Mouse (Mus musculus) cerebellum, adult 8-10 months (tissue): ENCODE data around the gene Nectin2.

Experiments
- DNase-seq: peaks from one replicate; pipeline ENCODE4 v3.0.0; 2022

The Nectin2 gene

DNA sequence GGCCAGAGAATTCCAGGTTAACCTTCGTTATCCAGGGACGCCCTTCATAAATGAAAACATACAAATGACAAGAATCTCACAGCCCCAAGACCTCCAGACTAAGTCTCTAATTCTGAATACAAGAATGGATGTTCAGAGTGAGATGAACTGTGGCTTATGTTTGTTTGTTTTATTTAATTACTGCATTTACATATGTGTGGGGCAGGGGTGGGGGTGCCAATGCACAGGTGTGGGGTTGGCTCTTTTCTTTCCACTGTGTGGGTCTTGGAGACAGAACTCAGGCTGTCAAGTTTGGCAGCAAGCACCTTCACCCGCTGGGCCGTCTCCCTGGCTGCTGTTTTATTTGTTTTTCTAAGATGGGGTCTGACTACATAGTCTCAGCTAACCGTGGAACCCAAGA lies 7.8 kb downstream of the Nectin2 start:
- DNase-seq = no peak

DNA sequence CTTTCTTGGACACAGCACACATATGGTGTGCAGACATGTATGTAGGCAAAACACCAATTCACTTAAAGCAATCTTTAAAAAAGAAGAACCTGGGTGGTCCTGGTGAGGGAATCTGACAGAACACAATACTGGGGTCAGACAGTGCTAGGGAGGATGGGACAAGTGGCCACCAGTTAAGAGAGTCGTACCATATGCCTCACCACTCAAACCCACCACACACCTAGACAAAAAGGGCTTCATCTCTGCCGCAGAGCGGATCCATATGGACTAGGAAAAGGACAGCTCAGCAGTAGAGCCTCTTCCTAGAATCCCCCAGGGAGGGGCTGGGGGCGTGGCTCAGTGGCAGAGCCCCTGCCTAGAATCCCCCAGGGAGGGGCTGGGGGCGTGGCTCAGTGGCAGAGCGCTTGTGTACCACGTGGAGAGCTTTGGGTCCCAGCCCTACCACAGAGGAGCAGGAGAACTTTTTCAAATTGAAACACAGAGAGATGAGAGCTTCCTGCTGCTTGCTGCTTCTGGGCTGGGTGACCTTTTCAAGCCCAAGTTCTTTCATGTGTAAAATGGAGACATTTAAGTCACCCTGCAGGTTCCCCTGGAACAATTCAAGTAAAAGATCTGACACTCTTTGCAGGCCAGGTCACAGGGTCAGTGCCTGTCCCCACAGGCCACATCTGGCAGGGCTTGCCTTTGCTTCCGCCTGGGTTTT lies 8.8 kb downstream of the Nectin2 start:
- no peak for DNase-seq

DNA sequence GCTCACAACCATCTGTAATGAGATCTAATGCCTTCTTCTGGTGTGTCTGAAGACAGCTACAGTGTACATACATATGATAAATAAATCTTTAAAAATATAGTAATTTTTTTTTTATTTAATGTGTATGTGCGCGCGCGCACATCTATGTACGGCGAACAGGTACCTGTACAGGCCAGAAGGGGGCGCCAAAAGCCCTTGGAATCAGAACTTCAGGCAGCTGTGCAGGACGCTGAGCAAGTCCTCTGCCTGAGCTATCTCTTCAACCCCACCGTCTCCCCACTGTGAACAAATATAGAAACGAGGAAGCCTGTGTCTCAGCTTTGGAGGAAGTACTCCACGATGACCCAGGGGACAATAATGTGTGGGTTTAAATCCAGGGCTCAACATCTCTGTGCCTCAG lies 10.0 kb downstream of the Nectin2 start:
- no peak for DNase-seq

DNA sequence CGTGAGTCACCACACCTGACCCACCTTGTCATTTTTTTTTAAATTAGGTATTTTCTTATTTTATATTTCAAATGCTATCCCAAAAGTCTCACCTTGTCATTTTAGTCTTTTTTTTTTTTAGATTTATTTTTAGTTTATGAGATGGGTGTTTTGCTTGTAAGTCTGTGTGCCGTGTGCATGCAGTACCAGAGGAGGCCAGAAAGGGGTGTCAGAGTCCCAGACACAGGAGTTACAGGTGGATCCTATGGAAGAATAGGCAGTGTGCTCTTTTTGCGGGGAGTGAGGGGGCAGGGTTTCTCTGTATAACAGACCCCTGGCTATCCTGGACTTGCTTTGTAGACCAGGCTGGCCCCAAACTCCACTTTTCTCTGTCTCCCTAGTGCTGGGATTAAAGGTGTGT lies 11.5 kb downstream of the Nectin2 start:
- no peak for DNase-seq

DNA sequence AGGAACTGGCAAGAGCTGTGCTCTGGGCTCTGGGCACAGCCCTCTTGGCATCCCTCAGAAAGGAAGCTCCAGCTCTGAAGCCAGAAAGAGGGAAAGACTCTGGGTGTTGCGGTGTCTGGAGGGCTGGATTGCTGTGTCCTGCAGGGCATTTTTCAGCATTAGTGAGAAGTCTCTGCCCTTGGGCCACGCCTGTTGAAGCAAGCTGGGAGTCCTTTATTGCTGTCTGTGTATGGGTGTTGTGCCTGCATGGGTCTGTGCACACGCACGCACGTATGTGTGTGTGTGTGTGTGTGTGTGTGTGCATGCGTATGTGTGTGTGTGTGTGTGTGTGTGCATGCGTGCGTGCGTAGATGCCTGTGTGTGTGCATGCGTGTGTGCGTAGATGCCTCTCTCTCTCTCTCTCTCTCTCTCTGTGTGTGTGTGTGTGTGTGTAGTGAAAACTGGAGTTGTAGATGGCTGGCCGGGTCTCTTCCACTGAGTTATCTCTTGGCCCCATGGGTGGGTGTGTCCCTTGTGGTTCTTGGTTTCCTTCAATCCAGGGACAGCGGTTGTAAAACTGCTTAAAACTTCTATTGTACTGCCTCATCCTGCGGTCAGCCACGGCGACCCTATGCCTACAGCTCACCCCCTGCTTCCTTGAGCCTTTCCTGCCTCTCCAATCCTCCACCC lies 13.8 kb downstream of the Nectin2 start:
- DNase-seq = no peak

DNA sequence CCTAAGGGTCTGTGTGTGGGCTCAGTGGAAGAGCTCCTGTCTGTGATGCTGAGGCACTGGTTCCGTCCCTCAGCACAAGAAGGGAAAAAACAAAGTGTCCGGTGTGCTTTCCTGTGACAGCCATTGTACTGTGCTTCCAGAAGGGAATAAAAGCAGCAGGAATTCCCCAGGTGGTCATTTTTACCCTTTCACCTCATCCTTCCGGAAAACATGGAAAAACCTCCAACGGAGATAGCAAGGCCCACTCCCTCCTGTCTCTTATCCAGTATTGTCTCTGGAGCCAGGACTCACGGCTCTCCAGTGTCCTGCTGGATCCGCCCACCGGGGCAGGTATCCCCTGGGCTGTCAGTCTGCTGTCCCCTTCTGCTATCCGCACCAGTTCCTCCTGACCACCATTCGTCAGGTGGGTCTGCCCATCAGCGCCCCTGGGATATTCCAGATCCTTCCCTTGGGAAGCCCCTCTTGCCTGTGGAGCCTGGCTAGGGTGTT lies 16.1 kb downstream of the Nectin2 start:
- no peak for DNase-seq

DNA sequence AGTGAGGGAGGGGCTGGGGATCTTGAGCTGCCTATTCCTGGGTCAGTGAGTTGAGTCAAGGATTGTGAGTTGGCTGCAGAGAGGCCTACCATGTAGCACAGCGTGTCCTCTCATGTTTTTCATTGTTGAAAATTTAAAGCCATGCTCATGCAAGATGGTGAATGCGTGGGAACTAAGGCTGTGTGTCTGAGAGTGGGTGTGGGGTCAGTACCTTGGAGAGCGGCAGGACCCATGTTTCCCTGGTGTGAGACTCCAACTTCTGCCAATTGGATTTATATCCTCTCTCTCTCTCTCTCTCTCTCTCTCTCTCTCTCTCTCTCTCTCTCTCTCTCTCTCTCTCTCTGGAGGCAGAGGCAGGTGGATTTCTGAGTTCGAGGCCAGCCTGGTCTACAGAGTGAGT lies 23.7 kb downstream of the Nectin2 start:
- no peak for DNase-seq

DNA sequence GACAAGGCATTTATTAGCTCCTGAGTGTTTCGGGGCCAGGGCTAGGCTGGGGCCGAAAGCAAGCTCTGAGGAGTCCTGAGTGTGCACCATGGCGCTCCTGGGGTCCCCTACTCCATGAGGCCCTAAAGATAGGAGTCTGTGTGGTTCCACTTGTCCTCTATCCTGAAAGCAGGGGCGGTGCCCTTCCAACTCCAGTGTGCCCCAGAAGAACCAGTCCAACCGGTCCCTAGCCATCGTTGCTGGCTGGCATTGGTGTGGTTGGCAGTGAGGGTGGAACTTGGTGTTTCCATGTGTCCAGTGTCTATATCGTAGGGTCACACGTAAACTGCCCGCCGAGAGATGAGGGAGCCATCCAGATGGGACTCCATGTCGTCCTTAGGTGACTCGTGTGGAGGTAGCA lies 26.1 kb downstream of the Nectin2 start:
- DNase-seq = no peak

DNA sequence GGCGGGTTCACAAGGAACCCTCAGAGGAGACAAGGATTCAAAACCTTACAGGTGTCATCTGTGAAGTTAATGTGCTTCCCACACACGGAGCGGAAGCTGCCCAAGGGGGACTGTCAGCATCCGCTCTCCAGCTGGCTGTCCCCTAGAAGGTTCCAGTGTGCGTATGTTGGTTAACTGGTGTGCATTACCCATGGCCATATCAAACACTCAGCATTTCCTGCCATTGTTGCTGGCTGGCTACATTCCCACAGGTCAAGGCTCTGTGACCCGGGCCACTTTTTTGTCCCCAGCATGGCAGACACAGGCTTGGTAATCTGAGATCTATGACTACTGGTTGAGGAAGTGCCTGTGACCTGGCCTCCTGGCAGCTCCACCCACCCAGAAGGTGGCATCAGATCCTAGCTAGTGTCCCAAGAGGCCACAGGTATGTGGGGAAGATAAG lies 27.5 kb downstream of the Nectin2 start:
- DNase-seq = no peak

DNA sequence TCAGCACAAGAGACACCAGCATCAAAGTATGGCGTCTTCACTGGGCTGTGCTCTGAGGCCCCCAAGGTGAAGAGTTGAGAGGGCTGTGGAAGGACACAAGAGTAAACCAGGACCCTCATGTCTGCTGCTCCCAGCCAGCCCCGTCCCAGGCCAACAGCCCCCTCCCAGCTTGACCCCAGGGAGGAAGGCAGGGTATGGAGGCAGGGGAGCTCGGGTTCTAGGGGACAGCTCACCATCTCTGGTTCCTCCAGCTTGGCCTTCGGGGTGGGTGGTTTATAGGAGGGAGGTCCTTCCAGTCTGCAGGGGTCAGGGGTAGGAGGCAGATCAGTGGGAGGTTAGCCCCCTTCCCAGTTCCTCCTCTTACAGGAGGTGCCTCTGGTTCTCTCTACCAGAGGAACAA lies 31.1 kb downstream of the Nectin2 start:
- DNase-seq = no peak

DNA sequence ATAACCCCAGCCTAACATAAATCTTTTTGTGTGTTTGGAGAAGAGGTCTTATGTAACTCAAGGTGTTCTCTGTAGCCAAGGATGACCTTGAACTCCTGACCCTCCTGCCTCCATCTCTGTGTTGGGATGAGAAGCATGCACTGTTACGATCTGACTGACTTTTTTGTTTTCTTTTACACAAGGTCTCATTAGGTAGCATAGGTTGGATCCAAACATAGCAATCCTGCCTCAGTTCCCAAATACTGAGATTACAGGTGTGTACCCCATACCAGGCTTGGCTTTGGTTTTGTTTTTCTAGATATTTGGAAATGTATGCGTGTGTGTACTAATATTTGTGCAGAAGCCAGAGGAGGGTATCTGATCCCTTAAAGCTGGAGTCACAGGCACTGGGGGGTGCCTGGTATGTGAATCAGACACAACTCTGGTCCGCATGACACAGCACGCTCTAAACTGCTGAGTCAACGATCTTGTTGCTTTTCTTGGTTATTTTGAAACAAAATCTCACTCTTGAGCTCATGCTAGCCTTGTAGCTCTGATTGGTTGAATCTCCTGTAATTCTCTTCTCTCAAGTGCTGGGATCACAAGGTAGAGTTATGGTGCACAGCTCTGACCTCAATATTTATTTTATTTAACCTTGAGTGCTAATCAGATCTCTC lies 31.9 kb downstream of the Nectin2 start:
- no peak for DNase-seq

DNA sequence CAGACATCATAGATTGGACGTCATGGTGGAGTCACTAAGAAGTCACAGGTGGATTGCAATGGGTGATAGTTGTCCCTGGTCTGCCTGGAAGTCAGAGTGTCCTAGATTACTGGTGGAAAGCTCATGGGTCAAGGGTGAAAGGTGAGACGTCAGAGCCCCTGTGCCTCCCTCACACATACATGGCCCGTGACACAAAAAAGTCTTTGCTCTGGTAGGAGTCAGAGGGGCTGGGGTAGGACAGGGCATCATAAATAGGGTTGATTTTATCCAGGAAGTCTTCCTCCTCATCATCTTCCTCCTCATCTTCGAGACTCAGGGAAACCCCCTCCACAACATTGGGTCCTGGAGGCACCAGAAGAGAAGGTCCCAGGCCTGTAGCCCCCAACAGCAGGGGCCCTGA lies 32.9 kb downstream of the Nectin2 start:
- DNase-seq = no peak

DNA sequence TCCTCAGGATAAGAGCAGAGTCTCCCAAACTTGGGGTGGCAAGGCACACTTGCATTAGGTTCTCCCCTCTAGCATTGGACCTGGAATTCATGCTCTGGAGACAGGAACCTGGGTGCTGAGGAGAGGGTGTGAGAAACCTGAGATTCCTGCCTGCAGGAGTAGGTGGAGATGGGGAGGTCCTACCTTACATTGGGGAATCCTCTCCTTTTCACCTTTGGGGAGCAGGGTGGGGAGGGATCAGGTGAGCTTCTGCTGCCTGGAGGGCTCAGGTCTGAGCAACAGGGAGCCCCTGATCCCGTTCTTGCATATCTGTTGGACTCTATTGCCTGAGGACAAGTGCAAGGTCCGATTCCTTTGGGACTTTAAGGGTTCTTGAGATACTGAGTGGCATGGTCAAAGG lies 33.5 kb downstream of the Nectin2 start:
- no peak for DNase-seq

DNA sequence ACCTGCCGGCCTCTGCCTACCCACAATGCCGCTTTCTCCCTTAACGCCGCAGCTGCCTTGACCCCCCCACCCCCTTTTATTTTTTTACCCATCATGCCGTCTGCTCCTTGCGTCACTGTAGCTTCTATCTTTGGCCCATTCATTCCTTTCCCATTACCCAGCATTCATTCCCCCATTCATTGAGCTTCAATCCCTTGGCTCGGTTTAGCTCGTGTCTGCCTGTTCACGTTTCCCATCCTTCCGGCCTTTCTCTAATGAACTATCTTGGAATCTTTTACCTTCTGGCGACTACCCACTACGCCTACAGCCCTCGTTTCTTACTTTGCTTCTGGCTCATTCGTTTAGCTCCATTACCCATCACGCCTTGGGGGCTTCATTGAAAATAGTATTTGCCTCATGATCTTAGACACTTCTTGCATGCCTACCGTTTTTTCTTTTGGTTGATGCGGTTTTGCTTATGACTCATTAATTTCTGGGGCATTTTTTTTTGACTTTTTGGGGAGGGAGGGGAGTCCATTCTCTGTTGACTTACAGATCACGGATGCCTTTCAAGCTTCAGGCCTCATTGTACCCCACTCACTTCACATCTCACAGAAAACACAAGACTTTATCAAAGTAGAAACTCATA lies 34.1 kb downstream of the Nectin2 start:
- DNase-seq = no peak

DNA sequence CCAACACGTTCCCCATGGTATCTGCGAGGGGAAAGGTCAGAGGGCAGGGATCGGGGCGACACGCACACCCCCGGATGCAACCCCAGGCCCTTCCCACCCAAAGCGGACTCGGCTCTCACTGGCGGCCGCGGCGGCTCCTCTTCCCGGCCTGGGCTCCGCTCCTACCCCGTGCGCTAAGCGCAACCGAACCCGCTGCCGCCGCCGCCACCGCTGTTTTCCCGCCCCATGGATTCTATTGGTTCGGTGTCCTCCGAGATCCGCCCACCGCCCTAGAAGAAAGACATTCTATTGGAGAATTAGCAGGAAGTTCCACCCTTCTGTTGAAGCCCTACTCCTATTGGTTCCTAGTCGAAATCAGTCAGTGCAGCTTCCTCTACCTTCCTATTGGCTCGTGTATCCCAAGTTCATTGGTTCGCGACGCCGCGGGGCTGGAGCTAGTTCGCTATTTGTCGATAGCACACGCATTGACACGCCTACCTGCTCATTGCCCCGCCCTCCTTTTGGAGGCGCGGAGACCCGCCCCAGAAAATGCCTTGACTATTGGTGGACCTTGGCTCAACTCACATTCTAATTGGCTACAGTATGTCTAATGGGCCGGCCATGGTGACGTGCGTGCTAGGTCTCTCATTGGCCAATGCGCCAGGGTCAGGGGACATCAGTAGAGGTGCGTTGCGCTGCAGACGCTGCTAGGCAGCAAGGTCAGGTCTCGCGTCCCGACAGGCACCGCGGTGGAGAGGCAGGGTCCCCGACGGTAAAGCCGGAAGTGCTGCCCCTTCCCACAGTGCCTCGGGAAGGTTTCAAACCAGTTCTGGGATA lies 34.8 kb downstream of the Nectin2 start, which contains the start of gene Tomm40:
Gene Tomm40 (minus strand): TSS at position 200 of the 816 bp plus-strand sequence.
- peak; percentile 99 for DNase-seq

DNA sequence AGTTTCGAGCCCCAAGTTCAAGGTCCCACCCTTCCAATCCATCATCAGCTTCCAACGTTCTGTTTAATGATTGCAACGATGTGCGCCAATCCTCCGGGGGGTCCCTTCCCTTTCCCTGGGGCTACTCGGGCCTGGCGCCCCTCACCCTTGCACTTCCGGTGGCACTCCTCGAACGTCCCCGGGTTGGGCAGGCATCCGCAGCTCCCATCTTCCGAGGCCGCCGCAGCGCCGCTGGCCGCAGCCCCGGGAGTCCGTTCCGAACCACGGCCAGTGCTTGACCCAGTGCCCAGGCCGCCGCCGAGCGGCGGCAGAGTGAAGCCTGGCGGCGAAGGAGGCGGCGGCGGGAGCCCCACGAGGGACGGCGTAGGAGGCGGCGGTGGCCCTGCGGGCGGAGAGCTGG lies 35.4 kb downstream of the Nectin2 start:
- DNase-seq = no peak

DNA sequence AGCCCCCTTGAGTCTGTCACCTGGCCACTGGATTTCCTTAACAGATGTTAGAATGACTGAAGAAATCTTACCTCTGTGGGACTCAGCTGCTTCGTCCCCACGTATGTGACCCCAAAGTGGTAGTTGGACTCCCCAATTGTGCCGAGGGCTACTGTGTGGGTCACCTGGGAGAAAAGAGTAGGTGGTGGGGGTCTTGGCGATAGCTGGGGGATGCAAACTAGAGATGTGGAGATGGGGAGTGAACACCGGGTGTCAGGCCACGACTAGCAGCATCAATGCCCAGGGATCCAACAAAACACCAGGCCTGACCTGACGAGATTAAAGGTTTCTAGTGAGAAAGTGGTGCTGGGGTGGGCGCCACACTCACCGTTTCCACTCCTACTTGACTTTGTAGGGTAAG lies 36.7 kb downstream of the Nectin2 start:
- DNase-seq = no peak

DNA sequence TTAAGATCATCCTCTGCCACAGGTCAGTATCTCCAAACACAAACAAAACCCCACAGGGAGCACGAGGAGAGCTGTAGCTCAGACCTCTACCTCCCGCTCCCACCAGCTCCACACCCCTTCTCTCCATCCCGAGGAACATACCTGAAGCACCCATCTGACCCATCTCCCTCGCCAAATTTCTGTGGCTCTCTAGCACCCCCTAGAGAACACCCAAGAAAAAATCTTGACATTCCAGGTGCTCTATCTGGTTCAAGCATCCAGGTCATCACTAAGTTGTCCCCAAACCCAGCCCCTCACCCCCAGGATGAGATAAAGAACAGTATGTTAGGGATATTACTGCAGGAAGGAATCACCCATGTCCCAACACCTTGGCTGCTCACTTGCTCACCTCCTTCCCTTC lies 37.1 kb downstream of the Nectin2 start:
- DNase-seq = no peak

DNA sequence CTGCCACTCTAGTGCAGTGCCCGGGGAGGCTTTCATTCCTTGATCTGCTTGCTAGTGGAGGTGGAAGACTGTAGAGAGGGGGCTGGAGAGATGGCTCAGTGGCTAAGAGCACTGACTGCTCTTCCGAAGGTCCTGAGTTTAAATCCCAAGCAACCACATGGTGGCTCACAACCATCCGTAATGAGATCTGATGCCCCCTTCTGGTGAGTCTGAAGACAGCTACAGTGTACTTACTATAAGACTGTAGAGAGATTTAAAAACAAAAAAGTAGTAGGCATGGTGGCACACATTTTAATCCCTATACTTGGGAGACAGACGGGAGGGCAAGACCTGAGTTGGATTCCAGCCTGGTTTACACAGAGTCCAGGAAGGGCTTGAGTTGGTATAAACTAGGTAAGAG lies 37.9 kb downstream of the Nectin2 start:
- DNase-seq = no peak

DNA sequence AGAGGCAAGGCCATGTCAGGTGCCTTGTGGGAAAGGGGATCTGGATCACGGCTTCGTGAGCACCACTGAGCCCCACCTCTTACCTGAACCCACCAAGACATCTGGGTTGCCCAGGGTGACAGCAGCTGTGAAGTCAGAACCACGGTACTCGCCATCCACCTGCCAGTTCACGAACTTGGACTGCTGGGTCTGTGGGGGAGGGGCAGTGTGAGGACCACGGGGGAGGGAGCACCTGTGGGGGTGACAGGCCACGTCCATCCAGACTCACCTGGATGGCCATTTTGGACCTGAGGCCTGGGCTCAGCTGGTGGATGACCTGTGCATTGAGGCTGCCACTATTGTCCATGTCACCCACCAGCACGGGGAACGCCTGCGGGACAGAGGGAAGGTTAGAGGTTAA lies 39.6 kb downstream of the Nectin2 start:
- DNase-seq = no peak

DNA sequence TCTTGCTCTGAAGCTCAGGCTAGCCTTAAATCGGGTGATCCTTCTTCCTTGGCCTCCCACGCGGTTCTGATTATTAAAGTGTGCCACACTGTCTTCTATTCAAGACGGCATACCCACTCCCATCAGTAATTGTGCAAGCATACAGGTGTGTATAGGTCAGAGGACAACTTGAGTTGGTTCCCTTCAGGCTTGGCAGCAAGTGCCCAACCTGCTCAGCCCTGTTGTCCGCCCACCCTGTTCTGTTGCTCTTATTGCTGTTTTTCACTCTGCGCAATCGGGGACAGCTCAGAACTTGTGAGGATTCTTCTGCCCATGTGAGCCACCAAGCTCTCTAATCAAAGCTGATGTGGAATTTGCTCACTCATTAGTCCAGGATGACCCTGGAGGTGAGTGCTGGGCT lies 45.0 kb downstream of the Nectin2 start:
- no peak for DNase-seq

DNA sequence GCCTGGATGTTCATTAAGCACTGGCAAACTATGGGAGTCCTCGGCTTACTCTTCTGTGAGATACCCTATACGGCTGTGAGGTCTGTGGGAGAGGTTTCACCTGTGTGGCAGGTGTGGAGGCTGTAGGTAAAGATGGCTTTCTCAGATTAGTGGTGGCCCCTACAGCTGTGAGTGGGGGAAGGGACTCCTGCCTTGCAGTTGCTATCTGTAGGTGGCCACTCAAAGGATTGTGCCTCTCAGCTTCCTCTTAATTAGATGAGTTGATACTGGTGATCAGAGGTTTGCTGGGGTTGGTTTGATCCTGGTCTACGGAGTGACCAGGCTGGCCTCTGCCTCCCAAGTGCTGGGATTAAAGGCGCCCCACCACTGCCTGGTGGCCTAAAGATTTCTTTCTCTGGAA lies 45.8 kb downstream of the Nectin2 start:
- no peak for DNase-seq
